Mouse (Mus musculus) hindlimb bud, embryonic 11.5 days (tissue): ENCODE data around the gene Rnf167.
A peak's percentile ranks its signal among the peaks of the same experiment; 100 is the strongest.

Experiments used
- DNase-seq: peaks from one replicate; pipeline ENCODE4 v3.0.0-alpha.2; 2012; ENCODE audit warnings: low read depth, low spot score; ENCODE audit errors: extremely low spot score

The Rnf167 gene

GRCm38 (mm10) chr11:70674014-70674413 is 27.0 kb downstream of the Rnf167 start:
- DNase-seq: no peak

- DNase-seq: no peak
These were observed 27.5 kb downstream of the Rnf167 start for GRCm38 (mm10) chr11:70674501-70674900.

GRCm38 (mm10) chr11:70678092-70678491 is 31.1 kb downstream of the Rnf167 start:
- DNase-seq: no peak

- DNase-seq: no peak
These were observed 31.5 kb downstream of the Rnf167 start for GRCm38 (mm10) chr11:70678576-70678975.

GRCm38 (mm10) chr11:70679361-70679760 is 32.3 kb downstream of the Rnf167 start:
- no peak for DNase-seq

GRCm38 (mm10) chr11:70679894-70680293 is 32.9 kb downstream of the Rnf167 start:
- DNase-seq: no peak

- DNase-seq: no peak
These were observed 34.1 kb downstream of the Rnf167 start for GRCm38 (mm10) chr11:70681170-70681569.

- DNase-seq: no peak
These were observed 35.0 kb downstream of the Rnf167 start for GRCm38 (mm10) chr11:70681897-70682581.

GRCm38 (mm10) chr11:70683640-70684039 is 36.6 kb downstream of the Rnf167 start:
- DNase-seq: no peak

GRCm38 (mm10) chr11:70686901-70687566 is 40.0 kb downstream of the Rnf167 start:
- DNase-seq: no peak

GRCm38 (mm10) chr11:70687601-70688199 is 40.7 kb downstream of the Rnf167 start, which contains the start of gene Camta2:
Gene Camta2, minus strand, starts transcription at chr11:70688105.
- DNase-seq: no peak

- no peak for DNase-seq
These were observed 41.3 kb downstream of the Rnf167 start for GRCm38 (mm10) chr11:70688372-70688771.

- no peak for DNase-seq
These were observed 42.5 kb downstream of the Rnf167 start for GRCm38 (mm10) chr11:70689578-70689977.

- no peak for DNase-seq
These were observed 46.5 kb downstream of the Rnf167 start for GRCm38 (mm10) chr11:70693504-70693903.

GRCm38 (mm10) chr11:70697376-70697775 is 50.3 kb downstream of the Rnf167 start:
- no peak for DNase-seq

GRCm38 (mm10) chr11:70699051-70699450 is 52.0 kb downstream of the Rnf167 start:
- DNase-seq: no peak

- DNase-seq: peak; percentile 71
These were observed 52.9 kb downstream of the Rnf167 start, which contains the start of the genes Inca1 and Kif1c for GRCm38 (mm10) chr11:70699722-70700556. Gene Inca1, minus strand, starts transcription at chr11:70700155. Gene Kif1c, plus strand, starts transcription at chr11:70700548.

GRCm38 (mm10) chr11:70700613-70701012 is 53.6 kb downstream of the Rnf167 start:
- no peak for DNase-seq
